Mouse (Mus musculus) heart, embryonic 12.5 days (tissue): ENCODE measurements around the gene Fxyd2. TPM values are rescaled to one million over a fixed set of nuclear protein-coding genes. Genes with fewer than 3 reads are reported as not detected.

Source experiments
- ATAC-seq: fragments of 200-750 bp; cut with Nextera tagmentation; 2 replicates; pipeline ENCODE4 v1.8.0; 2017; ENCODE audit warnings: moderate TSS enrichment, moderate library complexity; ENCODE audit not compliant: insufficient number of reproducible peaks, low FRiP score
- H3K27ac ChIP-seq: fragments of 300-500 bp; sonication (generic); 2 replicates; pipeline ENCODE4 v1.5.1; 2016; ENCODE audit warnings: mild to moderate bottlenecking, moderate library complexity; ENCODE audit not compliant: poor library complexity, severe bottlenecking
- H3K27me3 ChIP-seq: fragments of 300-500 bp; sonication (generic); replicated peaks from 2 replicates; pipeline ENCODE4 v1.6.1; 2016; ENCODE audit warnings: mild to moderate bottlenecking, moderate library complexity
- H3K36me3 ChIP-seq: fragments of 300-500 bp; sonication (generic); 2 replicates; pipeline ENCODE4 v1.6.1; 2016; ENCODE audit warnings: mild to moderate bottlenecking, moderate library complexity
- H3K4me1 ChIP-seq: fragments of 300-500 bp; sonication (generic); replicated peaks from 2 replicates; pipeline ENCODE4 v1.6.1; 2016; ENCODE audit warnings: mild to moderate bottlenecking
- H3K4me2 ChIP-seq: fragments of 300-500 bp; sonication (generic); 2 replicates; pipeline ENCODE4 v1.6.1; 2016; ENCODE audit warnings: mild to moderate bottlenecking, moderate library complexity
- H3K4me3 ChIP-seq: fragments of 300-500 bp; sonication (generic); 2 replicates; pipeline ENCODE4 v1.5.1; 2016; ENCODE audit warnings: mild to moderate bottlenecking
- H3K9ac ChIP-seq: fragments of 300-500 bp; sonication (generic); 2 replicates; pipeline ENCODE4 v1.6.1; 2016; ENCODE audit warnings: mild to moderate bottlenecking, moderate library complexity
- H3K9me3 ChIP-seq: fragments of 300-500 bp; sonication (generic); replicated peaks from 2 replicates; pipeline ENCODE4 v1.6.1; 2016; ENCODE audit warnings: mild to moderate bottlenecking, moderate library complexity
- WGBS: fragments of 180-500 bp; shearing (Covaris S2); methylation state at CpG from one replicate; pipeline ENCODE4 v1.1.7; 2016; 5-methylcytosine and 5-hydroxymethylcytosine counted together
- polyA plus RNA-seq: library from polyadenylated mRNA; unstranded; fragments of >200 nt; fragmentation: Nextera tagmentation; extraction: Ambion mirVana; gene quantifications from 2 replicates; pipeline ENCODE4 v1.2.1, GENCODE M21; 2016

Gene Fxyd2
- polyA plus RNA-seq, 1 experiment from 2014 or later, result 2.2 TPM

- no peak overlapping the region for H3K4me3 ChIP-seq
- WGBS, result 70% methylated on average over 3 of the region's 3 CpGs
- H3K9me3 ChIP-seq, result no peaks in the 10 kb centered on the region
- H3K27ac ChIP-seq, result no peak overlapping the region
- H3K27me3 ChIP-seq, result peaks cover 28% of the 10 kb centered on the region
- H3K36me3 ChIP-seq, result no peaks in the 10 kb centered on the region
- H3K4me1 ChIP-seq, result 0 out of 2 replicates have a peak, but pooled peaks cover 5% of the 10 kb centered on the region
- ATAC-seq, result no peak
- H3K9ac ChIP-seq, result no peak overlapping the region
- H3K4me2 ChIP-seq, result no peak overlapping the region
Measured at GRCm38 (mm10) chr9:45411111-45411510, 11.6 kb downstream of the Fxyd2 start.

- Histone ChIP-seq H3K4me3 (no peak overlapping the region), H3K36me3 (no peaks in the 10 kb centered on the region), H3K4me2 (peak overlapping the region; percentile 31), H3K27me3 (peaks cover 31% of the 10 kb centered on the region), H3K9me3 (no peaks in the 10 kb centered on the region), H3K27ac (no peak overlapping the region), H3K4me1 (0 out of 2 replicates have a peak, but pooled peaks cover 5% of the 10 kb centered on the region), H3K9ac (no peak overlapping the region)
- no peak for ATAC-seq
- 24% methylated on average over 7 of the region's 7 CpGs for WGBS
Measured at GRCm38 (mm10) chr9:45411803-45412202, 12.3 kb downstream of the Fxyd2 start.

GRCm38 (mm10) chr9:45412287-45412686 lies 12.8 kb downstream of the Fxyd2 start:
- WGBS, result 5% methylated on average over 10 of the region's 10 CpGs
- no peaks in the 10 kb centered on the region for H3K36me3 ChIP-seq
- 0 out of 2 replicates have a peak, but pooled peaks cover 5% of the 10 kb centered on the region for H3K4me1 ChIP-seq
- H3K4me3 ChIP-seq, result no peak overlapping the region
- 0 out of 2 replicates have a peak, but pooled peaks have one; percentile 13 for ATAC-seq
- peaks cover 29% of the 10 kb centered on the region for H3K27me3 ChIP-seq
- no peak overlapping the region for H3K9ac ChIP-seq
- peak overlapping the region; percentile 31 for H3K4me2 ChIP-seq
- H3K27ac ChIP-seq, result no peak overlapping the region
- H3K9me3 ChIP-seq, result no peaks in the 10 kb centered on the region

- no peak overlapping the region for H3K27ac ChIP-seq
- H3K27me3 ChIP-seq, result peaks cover 29% of the 10 kb centered on the region
- no peaks in the 10 kb centered on the region for H3K9me3 ChIP-seq
- no peak overlapping the region for H3K4me3 ChIP-seq
- WGBS, result 66% methylated on average over 4 of the region's 4 CpGs
- H3K4me2 ChIP-seq, result no peak overlapping the region
- H3K4me1 ChIP-seq, result 0 out of 2 replicates have a peak, but pooled peaks cover 5% of the 10 kb centered on the region
- no peak for ATAC-seq
- H3K36me3 ChIP-seq, result no peaks in the 10 kb centered on the region
- H3K9ac ChIP-seq, result no peak overlapping the region
Measured at GRCm38 (mm10) chr9:45412700-45413477, 13.4 kb downstream of the Fxyd2 start.

- 60% methylated on average over 5 of the region's 5 CpGs for WGBS
- no peak overlapping the region for H3K4me2 ChIP-seq
- peaks cover 34% of the 10 kb centered on the region for H3K27me3 ChIP-seq
- H3K27ac ChIP-seq, result no peak overlapping the region
- no peak overlapping the region for H3K9ac ChIP-seq
- H3K9me3 ChIP-seq, result no peaks in the 10 kb centered on the region
- 0 out of 2 replicates have a peak, but pooled peaks cover 3% of the 10 kb centered on the region for H3K4me1 ChIP-seq
- ATAC-seq, result no peak
- H3K36me3 ChIP-seq, result no peaks in the 10 kb centered on the region
- no peak overlapping the region for H3K4me3 ChIP-seq
Measured at GRCm38 (mm10) chr9:45413478-45414140, 14.1 kb downstream of the Fxyd2 start.

GRCm38 (mm10) chr9:45415912-45416311 lies 16.4 kb downstream of the Fxyd2 start:
- WGBS, result 42% methylated on average over 4 of the region's 4 CpGs
- H3K4me2 ChIP-seq, result no peak overlapping the region

GRCm38 (mm10) chr9:45417245-45417644 lies 17.8 kb downstream of the Fxyd2 start:
- peaks cover 24% of the 10 kb centered on the region for H3K27me3 ChIP-seq
- no peak overlapping the region for H3K27ac ChIP-seq
- peak overlapping the region; percentile 45 for H3K4me2 ChIP-seq
- no peaks in the 10 kb centered on the region for H3K4me1 ChIP-seq
- ATAC-seq, result no peak
- H3K36me3 ChIP-seq, result no peaks in the 10 kb centered on the region
- no peaks in the 10 kb centered on the region for H3K9me3 ChIP-seq
- H3K9ac ChIP-seq, result no peak overlapping the region
- peak overlapping the region; percentile 26 for H3K4me3 ChIP-seq
- 22% methylated on average over 8 of the region's 8 CpGs for WGBS

More at GRCm38 (mm10) chr9:45415912-45416311, 16.4 kb downstream of the Fxyd2 start:
- Histone ChIP-seq H3K4me3 (no peak overlapping the region), H3K9ac (no peak overlapping the region), H3K4me1 (0 out of 2 replicates have a peak, but pooled peaks cover 3% of the 10 kb centered on the region), H3K27ac (no peak overlapping the region), H3K9me3 (no peaks in the 10 kb centered on the region), H3K36me3 (no peaks in the 10 kb centered on the region), H3K27me3 (peaks cover 23% of the 10 kb centered on the region; the same call in 1 of the 2 replicates)
- no peak for ATAC-seq

GRCm38 (mm10) chr9:45418252-45418651 lies 18.8 kb downstream of the Fxyd2 start:
- Histone ChIP-seq H3K27ac (no peak overlapping the region), H3K4me1 (no peaks in the 10 kb centered on the region), H3K9me3 (no peaks in the 10 kb centered on the region), H3K36me3 (no peaks in the 10 kb centered on the region), H3K4me3 (no peak overlapping the region), H3K4me2 (no peak overlapping the region), H3K9ac (no peak overlapping the region), H3K27me3 (peaks cover 33% of the 10 kb centered on the region)
- no peak for ATAC-seq
- WGBS, result 50% methylated on average over 8 of the region's 8 CpGs

GRCm38 (mm10) chr9:45421209-45421608 lies 21.7 kb downstream of the Fxyd2 start:
- Histone ChIP-seq H3K9ac (no peak overlapping the region), H3K27ac (no peak overlapping the region), H3K4me3 (no peak overlapping the region), H3K36me3 (no peaks in the 10 kb centered on the region), H3K27me3 (peaks cover 42% of the 10 kb centered on the region), H3K9me3 (no peaks in the 10 kb centered on the region), H3K4me1 (no peaks in the 10 kb centered on the region), H3K4me2 (no peak overlapping the region)
- no peak for ATAC-seq
- 56% methylated on average over 8 of the region's 8 CpGs for WGBS

GRCm38 (mm10) chr9:45422761-45423298 lies 23.4 kb downstream of the Fxyd2 start:
- no peaks in the 10 kb centered on the region for H3K4me1 ChIP-seq
- no peak for ATAC-seq
- H3K27ac ChIP-seq, result no peak overlapping the region
- H3K36me3 ChIP-seq, result no peaks in the 10 kb centered on the region
- H3K4me3 ChIP-seq, result no peak overlapping the region
- H3K4me2 ChIP-seq, result no peak overlapping the region
- no peak overlapping the region for H3K9ac ChIP-seq
- WGBS, result 71% methylated on average over 7 of the region's 7 CpGs
- H3K9me3 ChIP-seq, result no peaks in the 10 kb centered on the region
- H3K27me3 ChIP-seq, result peaks cover 48% of the 10 kb centered on the region

GRCm38 (mm10) chr9:45426456-45426855 lies 27.0 kb downstream of the Fxyd2 start, which contains the start of gene Dscaml1:
Dscaml1 (plus strand) TSS chr9:45426628.
- Histone ChIP-seq H3K4me1 (peaks cover 16% of the 10 kb centered on the region), H3K4me2 (no peak within 1 kb of the TSS), H3K4me3 (no peak within 1 kb of the TSS), H3K27me3 (peaks cover 65% of the 10 kb centered on the region), H3K27ac (no peak within 1 kb of the TSS), H3K9me3 (no peaks in the 10 kb centered on the region), H3K9ac (no peak within 1 kb of the TSS), H3K36me3 (no peaks in the 10 kb centered on the region)
- 71% methylated on average over 4 of the region's 4 CpGs for WGBS
- no peak for ATAC-seq
